Mouse (Mus musculus): ENCODE measurements around the gene Gabrb2. TPM values are rescaled to one million over a fixed set of nuclear protein-coding genes. Genes with fewer than 3 reads are reported as not detected.

Gabrb2 gene
- polyA plus RNA-seq, 1 experiment from 2014 or later: 12.9 TPM

- DNase-seq (ENCODE audit: low spot score): no peak
- Histone ChIP-seq H3K9me3 (replicated peaks; ENCODE audit: control insufficient read depth, low read length) (no peaks in the 10 kb centered on the region), H3K9ac (ENCODE audit: low read length) (no peak overlapping the region), H3K4me3 (ENCODE audit: low read depth, low read length) (no peak overlapping the region), H3K27ac (ENCODE audit: low read depth, low read length) (no peak overlapping the region), H3K27me3 (replicated peaks; ENCODE audit: control insufficient read depth, insufficient read depth, low read length) (no peaks in the 10 kb centered on the region), H3K4me2 (ENCODE audit: low read length) (no peak overlapping the region), H3K4me1 (ENCODE audit: control insufficient read depth, insufficient read depth, low read length) (no peaks in the 10 kb centered on the region), H3K36me3 (ENCODE audit: control insufficient read depth, insufficient read depth, low read length) (no peaks in the 10 kb centered on the region)
- no peak for ATAC-seq
- WGBS: 74% methylated on average over 1 of the region's 1 CpGs
Measured at GRCm38 (mm10) chr11:42505911-42506310, 86.4 kb downstream of the Gabrb2 start.

- WGBS: 83% methylated on average over 2 of the region's 2 CpGs
- H3K4me2 ChIP-seq (ENCODE audit: low read length): no peak overlapping the region
- H3K4me3 ChIP-seq (ENCODE audit: low read depth, low read length): no peak overlapping the region
- no peak overlapping the region for H3K9ac ChIP-seq (ENCODE audit: low read length)
- no peak for DNase-seq (ENCODE audit: low spot score)
- H3K9me3 ChIP-seq (replicated peaks; ENCODE audit: control insufficient read depth, low read length): no peaks in the 10 kb centered on the region
- ATAC-seq: no peak
- no peaks in the 10 kb centered on the region for H3K36me3 ChIP-seq (ENCODE audit: control insufficient read depth, insufficient read depth, low read length)
- no peaks in the 10 kb centered on the region for H3K27me3 ChIP-seq (replicated peaks; ENCODE audit: control insufficient read depth, insufficient read depth, low read length)
- H3K27ac ChIP-seq (ENCODE audit: low read depth, low read length): no peak overlapping the region
- no peaks in the 10 kb centered on the region for H3K4me1 ChIP-seq (ENCODE audit: control insufficient read depth, insufficient read depth, low read length)
Measured at GRCm38 (mm10) chr11:42521960-42522359, 102.4 kb downstream of the Gabrb2 start.

- Histone ChIP-seq H3K9me3 (replicated peaks; ENCODE audit: control insufficient read depth, low read length) (no peaks in the 10 kb centered on the region), H3K4me1 (ENCODE audit: control insufficient read depth, insufficient read depth, low read length) (no peaks in the 10 kb centered on the region), H3K4me3 (ENCODE audit: low read depth, low read length) (no peak overlapping the region), H3K9ac (ENCODE audit: low read length) (no peak overlapping the region), H3K36me3 (ENCODE audit: control insufficient read depth, insufficient read depth, low read length) (no peaks in the 10 kb centered on the region), H3K4me2 (ENCODE audit: low read length) (no peak overlapping the region), H3K27ac (ENCODE audit: low read depth, low read length) (no peak overlapping the region), H3K27me3 (replicated peaks; ENCODE audit: control insufficient read depth, insufficient read depth, low read length) (no peaks in the 10 kb centered on the region)
- no peak for ATAC-seq
- WGBS: 87% methylated on average over 3 of the region's 3 CpGs
- DNase-seq (ENCODE audit: low spot score): no peak
Measured at GRCm38 (mm10) chr11:42528226-42528881, 108.8 kb downstream of the Gabrb2 start.

- WGBS: 51% methylated on average over 2 of the region's 2 CpGs
- H3K27me3 ChIP-seq (replicated peaks; ENCODE audit: control insufficient read depth, insufficient read depth, low read length): no peaks in the 10 kb centered on the region
- no peak overlapping the region for H3K27ac ChIP-seq (ENCODE audit: low read depth, low read length)
- H3K9me3 ChIP-seq (replicated peaks; ENCODE audit: control insufficient read depth, low read length): no peaks in the 10 kb centered on the region
- H3K4me1 ChIP-seq (ENCODE audit: control insufficient read depth, insufficient read depth, low read length): no peaks in the 10 kb centered on the region
- H3K36me3 ChIP-seq (ENCODE audit: control insufficient read depth, insufficient read depth, low read length): no peaks in the 10 kb centered on the region
- no peak overlapping the region for H3K4me2 ChIP-seq (ENCODE audit: low read length)
- H3K4me3 ChIP-seq (ENCODE audit: low read depth, low read length): no peak overlapping the region
- DNase-seq (ENCODE audit: low spot score): peak; percentile 23
- no peak overlapping the region for H3K9ac ChIP-seq (ENCODE audit: low read length)
- ATAC-seq: peak; percentile 44
Measured at GRCm38 (mm10) chr11:42532577-42532976, 113.0 kb downstream of the Gabrb2 start.

- no peak overlapping the region for H3K4me3 ChIP-seq (ENCODE audit: low read depth, low read length)
- DNase-seq (ENCODE audit: low spot score) (no peak), ATAC-seq (no peak)
- no peaks in the 10 kb centered on the region for H3K27me3 ChIP-seq (replicated peaks; ENCODE audit: control insufficient read depth, insufficient read depth, low read length)
- H3K4me1 ChIP-seq (ENCODE audit: control insufficient read depth, insufficient read depth, low read length): no peaks in the 10 kb centered on the region
- H3K9ac ChIP-seq (ENCODE audit: low read length): no peak overlapping the region
- 87% methylated on average over 5 of the region's 5 CpGs for WGBS
- H3K4me2 ChIP-seq (ENCODE audit: low read length): no peak overlapping the region
- H3K9me3 ChIP-seq (replicated peaks; ENCODE audit: control insufficient read depth, low read length): no peaks in the 10 kb centered on the region
- no peaks in the 10 kb centered on the region for H3K36me3 ChIP-seq (ENCODE audit: control insufficient read depth, insufficient read depth, low read length)
- H3K27ac ChIP-seq (ENCODE audit: low read depth, low read length): no peak overlapping the region
Measured at GRCm38 (mm10) chr11:42535286-42535685, 115.7 kb downstream of the Gabrb2 start.

GRCm38 (mm10) chr11:42535861-42536260 is 116.3 kb downstream of the Gabrb2 start:
- WGBS: 91% methylated on average over 1 of the region's 1 CpGs
- Histone ChIP-seq H3K4me2 (ENCODE audit: low read length) (no peak overlapping the region), H3K36me3 (ENCODE audit: control insufficient read depth, insufficient read depth, low read length) (no peaks in the 10 kb centered on the region), H3K4me1 (ENCODE audit: control insufficient read depth, insufficient read depth, low read length) (no peaks in the 10 kb centered on the region), H3K27ac (ENCODE audit: low read depth, low read length) (no peak overlapping the region), H3K4me3 (ENCODE audit: low read depth, low read length) (no peak overlapping the region), H3K27me3 (replicated peaks; ENCODE audit: control insufficient read depth, insufficient read depth, low read length) (no peaks in the 10 kb centered on the region), H3K9me3 (replicated peaks; ENCODE audit: control insufficient read depth, low read length) (no peaks in the 10 kb centered on the region), H3K9ac (ENCODE audit: low read length) (no peak overlapping the region)
- DNase-seq (ENCODE audit: low spot score) (no peak), ATAC-seq (no peak)

- 59% methylated on average over 2 of the region's 2 CpGs for WGBS
- H3K36me3 ChIP-seq (ENCODE audit: control insufficient read depth, insufficient read depth, low read length): no peaks in the 10 kb centered on the region
- peak; percentile 20 for DNase-seq (ENCODE audit: low spot score)
Measured at GRCm38 (mm10) chr11:42542861-42543260, 123.3 kb downstream of the Gabrb2 start.

GRCm38 (mm10) chr11:42566023-42566422 is 146.5 kb downstream of the Gabrb2 start:
- Histone ChIP-seq H3K4me1 (ENCODE audit: control insufficient read depth, insufficient read depth, low read length) (no peaks in the 10 kb centered on the region), H3K9ac (ENCODE audit: low read length) (no peak overlapping the region), H3K36me3 (ENCODE audit: control insufficient read depth, insufficient read depth, low read length) (no peaks in the 10 kb centered on the region), H3K4me2 (ENCODE audit: low read length) (no peak overlapping the region), H3K9me3 (replicated peaks; ENCODE audit: control insufficient read depth, low read length) (no peaks in the 10 kb centered on the region), H3K27ac (ENCODE audit: low read depth, low read length) (no peak overlapping the region), H3K4me3 (ENCODE audit: low read depth, low read length) (no peak overlapping the region), H3K27me3 (replicated peaks; ENCODE audit: control insufficient read depth, insufficient read depth, low read length) (no peaks in the 10 kb centered on the region)
- 77% methylated on average over 5 of the region's 5 CpGs for WGBS
- no peak for ATAC-seq
- DNase-seq (ENCODE audit: low spot score): no peak

More at GRCm38 (mm10) chr11:42542861-42543260, 123.3 kb downstream of the Gabrb2 start:
- Histone ChIP-seq H3K9ac (ENCODE audit: low read length) (no peak overlapping the region), H3K4me2 (ENCODE audit: low read length) (no peak overlapping the region), H3K4me1 (ENCODE audit: control insufficient read depth, insufficient read depth, low read length) (no peaks in the 10 kb centered on the region), H3K9me3 (replicated peaks; ENCODE audit: control insufficient read depth, low read length) (no peaks in the 10 kb centered on the region), H3K27me3 (replicated peaks; ENCODE audit: control insufficient read depth, insufficient read depth, low read length) (no peaks in the 10 kb centered on the region), H3K4me3 (ENCODE audit: low read depth, low read length) (no peak overlapping the region), H3K27ac (ENCODE audit: low read depth, low read length) (no peak overlapping the region)
- ATAC-seq: 0 out of 2 replicates have a peak, but pooled peaks have one; percentile 44

- WGBS: 78% methylated on average over 4 of the region's 4 CpGs
- H3K9ac ChIP-seq (ENCODE audit: low read length): no peak overlapping the region
- no peak overlapping the region for H3K4me3 ChIP-seq (ENCODE audit: low read depth, low read length)
- H3K27ac ChIP-seq (ENCODE audit: low read depth, low read length): no peak overlapping the region
- no peaks in the 10 kb centered on the region for H3K4me1 ChIP-seq (ENCODE audit: control insufficient read depth, insufficient read depth, low read length)
- H3K9me3 ChIP-seq (replicated peaks; ENCODE audit: control insufficient read depth, low read length): no peaks in the 10 kb centered on the region
- H3K27me3 ChIP-seq (replicated peaks; ENCODE audit: control insufficient read depth, insufficient read depth, low read length): no peaks in the 10 kb centered on the region
- DNase-seq (ENCODE audit: low spot score): no peak
- no peaks in the 10 kb centered on the region for H3K36me3 ChIP-seq (ENCODE audit: control insufficient read depth, insufficient read depth, low read length)
- H3K4me2 ChIP-seq (ENCODE audit: low read length): no peak overlapping the region
- ATAC-seq: no peak
Measured at GRCm38 (mm10) chr11:42571467-42571866, 151.9 kb downstream of the Gabrb2 start.

Data from forebrain, embryonic 14.5 days (tissue).